Mouse (Mus musculus) G1E (cell line): Measurements from ENCODE around the gene Robo2. TPM values are rescaled to one million over a fixed set of nuclear protein-coding genes. Genes with fewer than 3 reads are reported as not detected.

Experiments used
- ATAC-seq: 2 replicates; pipeline ENCODE4 v1.8.0; 2016; ENCODE audit warnings: mild to moderate bottlenecking; ENCODE audit not compliant: insufficient number of reproducible peaks, poor library complexity, low FRiP score, severe bottlenecking; ENCODE audit errors: extremely low read depth
- DNase-seq: peaks from one replicate; pipeline ENCODE4 v3.0.0; 2012; ENCODE audit warnings: low spot score
- H3K27me3 ChIP-seq: 2 replicates; pipeline ENCODE4 v1.6.1; 2012; ENCODE audit warnings: mild to moderate bottlenecking, low read length, inconsistent platforms; ENCODE audit not compliant: insufficient read depth
- H3K36me3 ChIP-seq: replicated peaks from 2 replicates; pipeline ENCODE3; 2012; ENCODE audit warnings: mild to moderate bottlenecking, inconsistent platforms
- H3K4me1 ChIP-seq: 2 replicates; pipeline ENCODE4 v1.6.1; 2012; ENCODE audit warnings: low read depth, low read length, inconsistent platforms, mixed read lengths; ENCODE audit not compliant: insufficient read depth
- H3K4me3 ChIP-seq: 2 replicates; pipeline ENCODE4 v1.5.1; 2012; ENCODE audit warnings: low read depth, mild to moderate bottlenecking, inconsistent platforms, low read length, moderate library complexity, mixed read lengths
- H3K9me3 ChIP-seq: replicated peaks from 2 replicates; pipeline ENCODE4 v1.6.1; 2012; ENCODE audit warnings: inconsistent platforms
- CTCF ChIP-seq: IDR thresholded peaks from 2 replicates; pipeline ENCODE4 v1.5.1; 2012; ENCODE audit warnings: low read depth, low read length, inconsistent platforms, mixed read lengths
- GATA1 ChIP-seq: IDR thresholded peaks from 2 replicates; pipeline ENCODE4 v1.6.1; 2012; ENCODE audit warnings: borderline replicate concordance, low read length, inconsistent platforms, mixed read lengths
- GATA2 ChIP-seq: IDR thresholded peaks from 2 replicates; pipeline ENCODE4 v1.6.1; 2012; ENCODE audit warnings: low read depth, low read length, inconsistent platforms, borderline replicate concordance
- POLR2AphosphoS5 ChIP-seq: IDR thresholded peaks from 2 replicates; pipeline ENCODE4 v1.6.1; 2012; ENCODE audit warnings: low read depth, low read length, inconsistent platforms; ENCODE audit not compliant: insufficient replicate concordance
- TAL1 ChIP-seq: conservative IDR thresholded peaks from 2 replicates; pipeline ENCODE4 v1.6.1; 2012; ENCODE audit warnings: low read depth, low read length, inconsistent platforms, mixed read lengths
- polyA plus RNA-seq: library from polyadenylated mRNA; stranded (reverse); fragments of >175 nt; gene quantifications from 2 replicates; pipeline ENCODE4 v1.2.3, GENCODE M21; 2012
- total RNA-seq, 2 experiments: library from RNA; stranded (forward) in 1 of 2; stranded (reverse) in 1 of 2; fragments of 200-1000 nt in 1 of 2; fragments of >200 nt in 1 of 2; fragmentation: Nextera tagmentation in 1 of 2; gene quantifications; 2 replicates each; pipeline ENCODE4 v1.2.3; 2014 to 2017

The Robo2 gene
- total and polyA plus RNA-seq, 3 experiments, result 0.44 TPM; not detected in 2

GRCm38 (mm10) chr16:74061951-74062350 lies 349.7 kb downstream of the Robo2 start:
- no peaks in the 10 kb centered on the region for H3K27me3 ChIP-seq
- DNase-seq (no peak), ATAC-seq (no peak)
- H3K4me1 ChIP-seq, result no peaks in the 10 kb centered on the region
- TF ChIP-seq GATA2 (no peak), CTCF (no peak), GATA1 (no peak), POLR2AphosphoS5 (no peak), TAL1 (no peak)
- no peaks in the 10 kb centered on the region for H3K9me3 ChIP-seq
- no peaks in the 10 kb centered on the region for H3K36me3 ChIP-seq
- H3K4me3 ChIP-seq, result no peak overlapping the region

- no peak for ATAC-seq
- no peaks in the 10 kb centered on the region for H3K36me3 ChIP-seq
- H3K27me3 ChIP-seq, result no peaks in the 10 kb centered on the region
- no peak overlapping the region for H3K4me3 ChIP-seq
- H3K9me3 ChIP-seq, result no peaks in the 10 kb centered on the region
- TF ChIP-seq TAL1 (no peak), POLR2AphosphoS5 (no peak), CTCF (no peak), GATA1 (no peak), GATA2 (no peak)
- DNase-seq, result no peak
- no peaks in the 10 kb centered on the region for H3K4me1 ChIP-seq
These were observed 350.1 kb downstream of the Robo2 start for GRCm38 (mm10) chr16:74061479-74061878.

- DNase-seq, result no peak
These were observed 354.7 kb downstream of the Robo2 start for GRCm38 (mm10) chr16:74056886-74057285.

GRCm38 (mm10) chr16:74056210-74056609 lies 355.4 kb downstream of the Robo2 start:
- ATAC-seq, result no peak
- DNase-seq, result no peak
- no peak overlapping the region for H3K4me3 ChIP-seq
- no peaks in the 10 kb centered on the region for H3K4me1 ChIP-seq
- no peaks in the 10 kb centered on the region for H3K27me3 ChIP-seq
- H3K36me3 ChIP-seq, result no peaks in the 10 kb centered on the region
- TF ChIP-seq CTCF (no peak), GATA2 (no peak), POLR2AphosphoS5 (no peak), TAL1 (no peak), GATA1 (no peak)
- no peaks in the 10 kb centered on the region for H3K9me3 ChIP-seq

More at GRCm38 (mm10) chr16:74056886-74057285, 354.7 kb downstream of the Robo2 start:
- H3K4me1 ChIP-seq, result no peaks in the 10 kb centered on the region
- H3K36me3 ChIP-seq, result no peaks in the 10 kb centered on the region
- H3K27me3 ChIP-seq, result no peaks in the 10 kb centered on the region
- no peak for ATAC-seq
- TF ChIP-seq GATA1, result no peak
- no peak for TF ChIP-seq GATA2
- no peak for TF ChIP-seq CTCF
- TF ChIP-seq POLR2AphosphoS5, result no peak
- TF ChIP-seq TAL1, result no peak
- H3K9me3 ChIP-seq, result no peaks in the 10 kb centered on the region
- no peak overlapping the region for H3K4me3 ChIP-seq

GRCm38 (mm10) chr16:74055061-74055751 lies 356.4 kb downstream of the Robo2 start:
- TF ChIP-seq CTCF, result no peak
- TF ChIP-seq GATA1, result no peak
- no peak for TF ChIP-seq GATA2
- TF ChIP-seq POLR2AphosphoS5, result no peak
- no peak for TF ChIP-seq TAL1
- H3K4me1 ChIP-seq, result no peaks in the 10 kb centered on the region
- DNase-seq (no peak), ATAC-seq (no peak)
- no peaks in the 10 kb centered on the region for H3K27me3 ChIP-seq
- no peaks in the 10 kb centered on the region for H3K9me3 ChIP-seq
- H3K4me3 ChIP-seq, result no peak overlapping the region
- no peaks in the 10 kb centered on the region for H3K36me3 ChIP-seq

- Histone ChIP-seq H3K36me3 (no peaks in the 10 kb centered on the region), H3K9me3 (no peaks in the 10 kb centered on the region), H3K4me3 (no peak overlapping the region), H3K27me3 (no peaks in the 10 kb centered on the region), H3K4me1 (no peaks in the 10 kb centered on the region)
- no peak for DNase-seq
- TF ChIP-seq TAL1 (no peak), POLR2AphosphoS5 (no peak), GATA2 (no peak)
- ATAC-seq, result no peak
These were observed 362.2 kb downstream of the Robo2 start for GRCm38 (mm10) chr16:74049467-74049866.
